Mouse (Mus musculus) midbrain, embryonic 14.5 days (tissue): ENCODE measurements around the gene Gm10490. TPM values are rescaled to one million over a fixed set of nuclear protein-coding genes. Genes with fewer than 3 reads are reported as not detected.
"Not testable (repeated sequence)": the region's sequence is repeated elsewhere in the genome, so short reads cannot be mapped to it uniquely, and the experiment has no call there.

Experiments
- ATAC-seq: fragments of 200-750 bp; cut with Nextera tagmentation; 2 replicates; pipeline ENCODE4 v1.8.0; 2017; ENCODE audit warnings: moderate number of reproducible peaks, moderate library complexity; ENCODE audit not compliant: low FRiP score, low TSS enrichment
- DNase-seq: peaks from one replicate; pipeline ENCODE4 v3.0.0-alpha.2; 2015
- H3K27ac ChIP-seq: fragments of 300-500 bp; sonication (generic); replicated peaks from 2 replicates; pipeline ENCODE4 v1.5.1; 2014; ENCODE audit warnings: mild to moderate bottlenecking, low read depth, low read length, moderate library complexity
- H3K27me3 ChIP-seq: fragments of 300-500 bp; sonication (generic); 2 replicates; pipeline ENCODE4 v1.6.1; 2014; ENCODE audit warnings: low read length, control low read depth, mixed read lengths; ENCODE audit not compliant: control insufficient read depth, insufficient read depth
- H3K36me3 ChIP-seq: fragments of 300-500 bp; sonication (generic); 2 replicates; pipeline ENCODE4 v1.6.1; 2014; ENCODE audit warnings: low read length, control low read depth; ENCODE audit not compliant: control insufficient read depth, insufficient read depth
- H3K4me1 ChIP-seq: fragments of 300-500 bp; sonication (generic); 2 replicates; pipeline ENCODE4 v1.6.1; 2014; ENCODE audit warnings: mild to moderate bottlenecking, antibody characterized with exemption, low read length, control low read depth; ENCODE audit not compliant: control insufficient read depth, insufficient read depth
- H3K4me2 ChIP-seq: fragments of 300-500 bp; sonication (generic); 2 replicates; pipeline ENCODE4 v1.6.1; 2014; ENCODE audit warnings: mild to moderate bottlenecking, low read length, moderate library complexity
- H3K4me3 ChIP-seq: fragments of 300-500 bp; sonication (generic); replicated peaks from 2 replicates; pipeline ENCODE4 v1.5.1; 2014; ENCODE audit warnings: low read depth, low read length
- H3K9ac ChIP-seq: fragments of 300-500 bp; sonication (generic); replicated peaks from 2 replicates; pipeline ENCODE4 v1.6.1; 2014; ENCODE audit warnings: mild to moderate bottlenecking, low read length, moderate library complexity
- H3K9me3 ChIP-seq: fragments of 300-500 bp; sonication (generic); 2 replicates; pipeline ENCODE4 v1.6.1; 2016; ENCODE audit warnings: low read length, control low read depth, mixed read lengths; ENCODE audit not compliant: control insufficient read depth
- WGBS: fragments of 180-500 bp; shearing (Covaris S2); extraction: QIAGEN DNeasy Blood & Tissue Kit; methylation state at CpG from one replicate; pipeline ENCODE4 v1.1.7; 2014; 5-methylcytosine and 5-hydroxymethylcytosine counted together
- polyA plus RNA-seq: library from polyadenylated mRNA; unstranded; fragments of >200 nt; fragmentation: Nextera tagmentation; extraction: Ambion mirVana; gene quantifications from 2 replicates; pipeline ENCODE4 v1.2.1, GENCODE M21; 2014

Gm10490 gene
- polyA plus RNA-seq, result not detected in 2 replicates

GRCm38 (mm10) chrX:7909242-7909641 lies at the start of gene Gm10490:
Gene Gm10490, plus strand, starts transcription at chrX:7909542.
- 87% methylated on average over 4 of the region's 4 CpGs for WGBS
- not testable (repeated sequence) for H3K4me1 ChIP-seq, H3K27ac ChIP-seq, H3K4me2 ChIP-seq, H3K9me3 ChIP-seq, H3K4me3 ChIP-seq, ATAC-seq, H3K9ac ChIP-seq, DNase-seq, H3K27me3 ChIP-seq
- 0 out of 2 replicates have a peak, but pooled peaks cover 11% of the 10 kb centered on the region for H3K36me3 ChIP-seq

DNA sequence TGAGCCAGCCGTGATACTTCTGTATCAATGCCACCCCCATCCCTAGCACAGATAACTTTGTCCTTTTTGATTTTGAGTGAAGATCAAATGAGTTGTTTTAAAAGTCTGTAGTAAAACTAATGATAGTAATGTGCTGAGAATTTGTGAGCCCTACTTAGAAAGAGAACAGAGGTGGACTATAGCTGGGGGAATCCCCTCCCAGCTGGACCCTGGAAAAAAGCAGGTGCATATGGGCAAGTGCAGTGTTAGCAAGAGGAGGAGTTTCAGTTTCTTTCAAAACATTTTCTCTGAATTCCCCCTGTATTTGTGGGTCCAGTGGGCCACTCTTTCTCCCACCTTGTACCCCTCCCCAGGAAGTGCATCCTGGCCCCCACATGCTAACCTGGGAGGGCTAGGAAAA lies 46.2 kb upstream of the Gm10490 start:
- DNase-seq (no peak), ATAC-seq (no peak)
- Histone ChIP-seq H3K9ac (no peak overlapping the region), H3K36me3 (peaks cover 8% of the 10 kb centered on the region; the same call in 1 of the 2 replicates), H3K27ac (no peak overlapping the region), H3K4me1 (no peaks in the 10 kb centered on the region), H3K27me3 (no peaks in the 10 kb centered on the region), H3K4me2 (no peak overlapping the region), H3K9me3 (no peaks in the 10 kb centered on the region), H3K4me3 (no peak overlapping the region)
- WGBS, result 90% methylated on average over 1 of the region's 1 CpGs

DNA sequence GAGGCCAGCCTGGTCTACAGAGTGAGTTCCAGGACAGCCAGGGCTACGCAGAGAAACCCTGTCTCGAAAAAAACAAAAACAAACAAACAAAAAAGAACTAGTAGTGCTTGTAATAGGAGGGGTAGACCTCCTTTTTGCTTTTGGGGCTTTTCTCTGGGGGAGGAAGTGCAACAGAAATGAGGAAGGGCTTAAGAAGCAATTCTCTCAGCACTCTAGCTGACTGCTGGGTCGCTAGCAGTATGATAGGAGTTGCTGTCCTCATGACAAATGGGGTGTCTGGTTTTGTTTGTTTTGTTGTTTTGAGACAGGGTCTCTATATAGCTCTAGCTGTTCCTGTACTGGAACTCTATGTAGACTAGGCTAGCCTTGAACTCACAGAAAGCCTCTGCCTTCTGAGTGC lies 44.8 kb upstream of the Gm10490 start:
- no peak for DNase-seq
- H3K36me3 ChIP-seq, result peaks cover 9% of the 10 kb centered on the region; the same call in 1 of the 2 replicates
- 87% methylated on average over 3 of the region's 3 CpGs for WGBS
- ATAC-seq, result no peak
- no peak overlapping the region for H3K4me3 ChIP-seq
- H3K9me3 ChIP-seq, result no peaks in the 10 kb centered on the region
- H3K4me1 ChIP-seq, result no peaks in the 10 kb centered on the region
- H3K9ac ChIP-seq, result no peak overlapping the region
- H3K27ac ChIP-seq, result no peak overlapping the region
- H3K27me3 ChIP-seq, result no peaks in the 10 kb centered on the region
- H3K4me2 ChIP-seq, result no peak overlapping the region

- Histone ChIP-seq H3K4me3 (no peak overlapping the region), H3K4me2 (no peak overlapping the region), H3K4me1 (no peaks in the 10 kb centered on the region), H3K9me3 (no peaks in the 10 kb centered on the region), H3K9ac (no peak overlapping the region), H3K36me3 (peaks cover 9% of the 10 kb centered on the region; the same call in 1 of the 2 replicates), H3K27me3 (no peaks in the 10 kb centered on the region), H3K27ac (no peak overlapping the region)
- ATAC-seq, result no peak
- WGBS, result 76% methylated on average over 2 of the region's 2 CpGs
- DNase-seq, result no peak
These were observed 44.0 kb upstream of the Gm10490 start for GRCm38 (mm10) chrX:7865343-7865742.

DNA sequence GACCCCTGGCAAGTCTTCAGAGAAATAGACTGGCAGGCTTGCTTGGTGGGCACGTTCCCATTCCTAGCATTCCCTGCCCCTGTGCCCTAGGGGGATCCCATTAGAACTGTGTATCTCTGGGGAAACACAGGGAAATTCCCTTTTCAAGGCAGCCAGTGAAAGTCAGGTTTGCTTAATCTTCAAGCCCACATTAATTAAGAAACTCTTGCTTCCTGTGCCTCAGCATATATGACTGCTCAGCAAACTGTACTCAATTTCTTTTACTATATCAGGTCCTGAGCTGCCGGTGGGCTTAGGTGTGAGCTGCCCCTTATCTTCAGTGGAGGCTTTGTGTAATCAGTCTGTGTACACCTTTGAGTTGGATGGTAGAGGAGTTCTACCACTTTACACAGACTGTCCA lies 43.6 kb upstream of the Gm10490 start:
- Histone ChIP-seq H3K9ac (no peak overlapping the region), H3K4me3 (no peak overlapping the region), H3K27ac (no peak overlapping the region), H3K9me3 (no peaks in the 10 kb centered on the region), H3K36me3 (peaks cover 9% of the 10 kb centered on the region; the same call in 1 of the 2 replicates), H3K4me2 (no peak overlapping the region), H3K4me1 (no peaks in the 10 kb centered on the region), H3K27me3 (no peaks in the 10 kb centered on the region)
- 67% methylated on average over 2 of the region's 2 CpGs for WGBS
- ATAC-seq, result no peak
- DNase-seq, result no peak

- Histone ChIP-seq H3K36me3 (peaks cover 12% of the 10 kb centered on the region; the same call in 1 of the 2 replicates), H3K9me3 (no peaks in the 10 kb centered on the region), H3K4me3 (no peak overlapping the region), H3K4me1 (no peaks in the 10 kb centered on the region), H3K9ac (no peak overlapping the region), H3K27ac (no peak overlapping the region), H3K27me3 (no peaks in the 10 kb centered on the region), H3K4me2 (no peak overlapping the region)
- 100% methylated on average over 1 of the region's 1 CpGs for WGBS
- DNase-seq (no peak), ATAC-seq (no peak)
These were observed 42.2 kb upstream of the Gm10490 start for GRCm38 (mm10) chrX:7867141-7867540.

DNA sequence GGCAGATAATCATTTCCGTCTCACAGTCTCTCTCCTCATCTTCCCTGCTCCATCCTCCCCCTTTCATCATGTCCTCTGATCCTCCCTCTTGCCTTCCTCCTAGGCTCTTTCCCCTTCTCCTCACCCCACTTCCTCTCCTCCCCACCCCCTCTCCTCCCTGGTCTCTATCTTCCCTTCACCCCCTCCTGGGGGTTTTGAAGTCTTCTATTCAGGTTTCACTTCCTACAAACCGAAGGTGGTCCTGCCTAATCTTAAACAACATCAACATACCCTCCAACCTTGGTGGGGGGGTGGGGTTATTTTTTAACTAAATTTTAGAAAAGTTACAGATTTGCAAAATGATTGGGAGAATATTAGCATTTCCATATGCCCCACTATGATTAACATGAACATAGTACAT lies 40.8 kb upstream of the Gm10490 start:
- Histone ChIP-seq H3K4me2 (no peak overlapping the region), H3K9me3 (no peaks in the 10 kb centered on the region), H3K4me3 (no peak overlapping the region), H3K9ac (no peak overlapping the region), H3K4me1 (no peaks in the 10 kb centered on the region), H3K36me3 (peaks cover 16% of the 10 kb centered on the region; the same call in 1 of the 2 replicates), H3K27ac (no peak overlapping the region), H3K27me3 (no peaks in the 10 kb centered on the region)
- DNase-seq, result no peak
- no peak for ATAC-seq
- 53% methylated on average over 2 of the region's 2 CpGs for WGBS

GRCm38 (mm10) chrX:7869826-7870225 lies 39.5 kb upstream of the Gm10490 start:
- H3K9me3 ChIP-seq, result no peaks in the 10 kb centered on the region
- DNase-seq (peak; percentile 31), ATAC-seq (no peak)

DNA sequence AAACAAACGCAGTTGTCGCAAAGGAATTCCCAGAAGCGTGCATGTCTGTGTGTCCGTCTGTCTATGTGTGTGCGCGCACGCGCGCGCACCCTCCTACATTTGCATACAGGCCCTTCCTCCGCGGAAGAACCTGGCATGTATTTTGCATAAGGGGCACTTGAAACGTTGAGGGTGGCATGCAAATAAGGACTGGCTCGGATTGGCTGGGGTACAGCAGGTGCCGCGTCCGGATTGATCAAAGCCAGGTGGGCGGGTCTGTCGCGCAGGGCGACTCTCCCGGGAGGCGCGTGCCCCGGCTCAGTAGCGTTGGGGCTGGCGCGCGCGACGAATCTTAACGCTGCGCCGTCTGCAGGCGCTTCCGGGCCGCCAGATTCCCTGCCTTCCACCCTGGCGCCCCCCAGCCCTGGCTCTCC lies 31.3 kb upstream of the Gm10490 start, which contains the start of gene Pim2:
Gene Pim2 (plus strand): TSS at position 256 of the 413 bp plus-strand sequence.
- Histone ChIP-seq H3K4me3 (peak within 1 kb of the TSS; percentile 50), H3K36me3 (0 out of 2 replicates have a peak, but pooled peaks cover 7% of the 10 kb centered on the region), H3K27me3 (no peaks in the 10 kb centered on the region), H3K27ac (peak within 1 kb of the TSS; percentile 60; the same call in 1 of the 2 replicates), H3K9ac (peak within 1 kb of the TSS; percentile 59), H3K9me3 (no peaks in the 10 kb centered on the region), H3K4me2 (peak within 1 kb of the TSS; percentile 79), H3K4me1 (no peaks in the 10 kb centered on the region; the same call in 1 of the 2 replicates)
- DNase-seq (peak; percentile 89), ATAC-seq (peak; percentile 90)
- 23% methylated on average over 38 of the region's 38 CpGs for WGBS

More at GRCm38 (mm10) chrX:7869826-7870225, 39.5 kb upstream of the Gm10490 start:
- H3K27me3 ChIP-seq, result no peaks in the 10 kb centered on the region
- H3K4me2 ChIP-seq, result no peak overlapping the region
- H3K9ac ChIP-seq, result no peak overlapping the region
- no peak overlapping the region for H3K4me3 ChIP-seq
- 17% methylated on average over 3 of the region's 3 CpGs for WGBS
- peaks cover 21% of the 10 kb centered on the region; the same call in 1 of the 2 replicates for H3K36me3 ChIP-seq
- no peak overlapping the region for H3K27ac ChIP-seq
- no peaks in the 10 kb centered on the region for H3K4me1 ChIP-seq
